17 mouse cellular contexts compared by ENCODE assay signal in the genomic region with DNA sequence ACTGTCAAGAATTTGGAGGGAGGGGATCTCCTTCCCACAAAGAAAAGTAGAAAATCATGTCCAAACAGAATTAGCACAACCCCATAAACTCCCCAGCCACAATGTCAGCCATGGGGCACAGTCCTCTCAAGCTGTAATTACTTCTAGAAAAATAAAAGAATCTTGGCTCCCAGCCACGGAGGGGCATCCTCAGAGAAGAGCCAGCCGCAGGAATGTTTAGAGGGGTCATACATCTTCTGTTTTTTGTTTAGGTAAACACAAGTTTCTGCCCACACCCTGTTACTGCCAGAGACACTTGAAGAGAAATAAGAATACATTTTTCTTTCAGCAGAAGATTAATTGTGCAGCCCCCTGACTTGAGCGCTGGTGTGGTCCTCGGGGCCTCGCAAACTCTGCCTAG.
DNase-seq lines count a peak whose midpoint lies in the region; ATAC-seq and TF ChIP-seq lines count a peak whose summit lies in the region.
"Had no signal": no experiment of that assay in that cellular context is flagged by ENCODE, and none has a peak within 500 bp of the region (broad histone marks: within the 10 kb centered on the region; RNA-seq: fewer than 3 reads in every experiment).

No protein-coding gene starts in this region.

- TF ChIP-seq CTCF in lung, embryonic 14.5 days (IDR thresholded peaks at IDR 0.05; ENCODE audit: low read depth): no peak

- no peaks in the 10 kb centered on the region for H3K27me3 ChIP-seq in forebrain, embryonic 10.5 days (ENCODE audit: poor library complexity, severe bottlenecking)
- no peaks in the 10 kb centered on the region for H3K27me3 ChIP-seq in forebrain, embryonic 16.5 days (replicated peaks; ENCODE audit: control insufficient read depth, insufficient read depth, low read length)
- no peaks in the 10 kb centered on the region for H3K27me3 ChIP-seq in lung, embryonic 14.5 days (ENCODE audit: insufficient read depth, low read length)
- H3K27me3 ChIP-seq in hindbrain, embryonic 12.5 days: no peaks in the 10 kb centered on the region
- H3K27me3 ChIP-seq in limb, embryonic 15.5 days: peaks cover 4% of the 10 kb centered on the region; the same call in 1 of the 2 replicates
- H3K27me3 ChIP-seq: CH12.LX; liver, embryonic 13.5 days; stomach, embryonic 15.5 days had no signal

- no peak for DNase-seq in forebrain, embryonic 10.5 days (ENCODE audit: extremely low spot score, low spot score)
- peak; percentile 63 for DNase-seq in lung, embryonic 14.5 days
- no peak for DNase-seq in lung, postnatal 14 days
- no peak for DNase-seq in spleen, postnatal 4 days (ENCODE audit: low spot score in 2 of 2)
- DNase-seq: adrenal gland, postnatal 14 days; heart, postnatal 14 days; kidney, adult 11 months; kidney, postnatal 14 days; layer of hippocampus, adult 9-11 months; liver, embryonic 13.5 days had no signal

- no peak overlapping the region for H3K4me2 ChIP-seq in forebrain, embryonic 16.5 days (ENCODE audit: low read length)
- no peak overlapping the region for H3K4me2 ChIP-seq in lung, embryonic 14.5 days
- no peak overlapping the region for H3K4me2 ChIP-seq in hindbrain, embryonic 12.5 days (replicated peaks)
- H3K4me2 ChIP-seq in limb, embryonic 15.5 days: no peak overlapping the region
- H3K4me2 ChIP-seq: liver, embryonic 13.5 days; stomach, embryonic 15.5 days had no signal

- peak overlapping the region; percentile 78 for H3K27ac ChIP-seq in forebrain, embryonic 10.5 days
- no peak overlapping the region for H3K27ac ChIP-seq in forebrain, embryonic 16.5 days (ENCODE audit: low read length)
- H3K27ac ChIP-seq in lung, embryonic 14.5 days (ENCODE audit: low read depth): no peak overlapping the region
- H3K27ac ChIP-seq in hindbrain, embryonic 12.5 days: peak overlapping the region; percentile 57; the same call in 1 of the 2 replicates
- peak overlapping the region; percentile 38; the same call in 1 of the 2 replicates for H3K27ac ChIP-seq in limb, embryonic 15.5 days
- H3K27ac ChIP-seq: liver, embryonic 13.5 days; stomach, embryonic 15.5 days had no signal

- ATAC-seq in forebrain, embryonic 16.5 days: no peak
- no peak for ATAC-seq in lung, embryonic 14.5 days (ENCODE audit: insufficient read depth)
- ATAC-seq in hindbrain, embryonic 12.5 days (ENCODE audit: low FRiP score): no peak
- ATAC-seq in limb, embryonic 15.5 days (ENCODE audit: insufficient number of reproducible peaks, low FRiP score, low TSS enrichment, low read depth): no peak
- no peak for ATAC-seq in CD4-positive, CD25-positive, alpha-beta regulatory T cell, adult 4 months
- ATAC-seq: lung, postnatal 0 days had no signal

- no peaks in the 10 kb centered on the region for H3K36me3 ChIP-seq in forebrain, embryonic 10.5 days (replicated peaks)
- no peaks in the 10 kb centered on the region for H3K36me3 ChIP-seq in forebrain, embryonic 16.5 days (ENCODE audit: control insufficient read depth, insufficient read depth)
- H3K36me3 ChIP-seq in lung, embryonic 14.5 days (ENCODE audit: insufficient read depth): no peaks in the 10 kb centered on the region
- H3K36me3 ChIP-seq in hindbrain, embryonic 12.5 days: no peaks in the 10 kb centered on the region
- no peaks in the 10 kb centered on the region for H3K36me3 ChIP-seq in limb, embryonic 15.5 days
- H3K36me3 ChIP-seq: liver, embryonic 13.5 days; stomach, embryonic 15.5 days had no signal

- H3K4me1 ChIP-seq in forebrain, embryonic 10.5 days: peaks cover 83% of the 10 kb centered on the region
- peaks cover 20% of the 10 kb centered on the region for H3K4me1 ChIP-seq in forebrain, embryonic 16.5 days (replicated peaks; ENCODE audit: control insufficient read depth, insufficient read depth, low read length)
- no peaks in the 10 kb centered on the region for H3K4me1 ChIP-seq in lung, embryonic 14.5 days (ENCODE audit: insufficient read depth)
- peaks cover 24% of the 10 kb centered on the region for H3K4me1 ChIP-seq in hindbrain, embryonic 12.5 days
- H3K4me1 ChIP-seq in limb, embryonic 15.5 days: peaks cover 24% of the 10 kb centered on the region

- H3K9ac ChIP-seq in forebrain, embryonic 16.5 days (replicated peaks; ENCODE audit: low read depth, low read length): no peak overlapping the region
- H3K9ac ChIP-seq in lung, embryonic 14.5 days: no peak overlapping the region
- no peak overlapping the region for H3K9ac ChIP-seq in hindbrain, embryonic 12.5 days
- H3K9ac ChIP-seq in limb, embryonic 15.5 days: no peak overlapping the region
- H3K9ac ChIP-seq: liver, embryonic 13.5 days; stomach, embryonic 15.5 days had no signal

- WGBS in forebrain, embryonic 10.5 days: 82% methylated on average over 5 of the region's 5 CpGs
- WGBS in forebrain, embryonic 16.5 days: 26% methylated on average over 5 of the region's 5 CpGs
- 35% methylated on average over 5 of the region's 5 CpGs for WGBS in lung, embryonic 14.5 days
- WGBS in hindbrain, embryonic 12.5 days: 44% methylated on average over 5 of the region's 5 CpGs
- WGBS in limb, embryonic 15.5 days: 22% methylated on average over 5 of the region's 5 CpGs

- H3K4me3 ChIP-seq in forebrain, embryonic 10.5 days: no peak overlapping the region
- no peak overlapping the region for H3K4me3 ChIP-seq in forebrain, embryonic 16.5 days (replicated peaks; ENCODE audit: low read length)
- no peak overlapping the region for H3K4me3 ChIP-seq in lung, embryonic 14.5 days (ENCODE audit: low read depth, low read length)
- no peak overlapping the region for H3K4me3 ChIP-seq in hindbrain, embryonic 12.5 days
- H3K4me3 ChIP-seq in limb, embryonic 15.5 days: no peak overlapping the region
- H3K4me3 ChIP-seq: liver, embryonic 13.5 days; stomach, embryonic 15.5 days had no signal

- no peaks in the 10 kb centered on the region for H3K9me3 ChIP-seq in forebrain, embryonic 10.5 days
- H3K9me3 ChIP-seq in forebrain, embryonic 16.5 days (ENCODE audit: control insufficient read depth, low read length): no peaks in the 10 kb centered on the region
- no peaks in the 10 kb centered on the region for H3K9me3 ChIP-seq in lung, embryonic 14.5 days (ENCODE audit: low read depth, low read length)
- no peaks in the 10 kb centered on the region for H3K9me3 ChIP-seq in hindbrain, embryonic 12.5 days (replicated peaks)
- no peaks in the 10 kb centered on the region for H3K9me3 ChIP-seq in limb, embryonic 15.5 days
- H3K9me3 ChIP-seq: liver, embryonic 13.5 days; stomach, embryonic 15.5 days had no signal

Comparison
In these comparisons a context has a peak if more than half of its experiments do, and no peak if none do; other contexts are left out.
1. H3K27ac ChIP-seq: peak in forebrain, embryonic 10.5 days (single experiment), hindbrain, embryonic 12.5 days (single experiment) and limb, embryonic 15.5 days (single experiment); none in forebrain, embryonic 16.5 days (single experiment) and lung, embryonic 14.5 days (single experiment).